Mouse (Mus musculus) midbrain, postnatal 0 days (tissue): ENCODE results near the gene Cd2bp2. TPM values are rescaled to one million over a fixed set of nuclear protein-coding genes. Genes with fewer than 3 reads are reported as not detected.
A peak's percentile ranks its signal among the peaks of the same experiment; 100 is the strongest.

ENCODE experiments used
- ATAC-seq: fragments of 200-750 bp; cut with Nextera tagmentation; 2 replicates; pipeline ENCODE4 v1.8.0; 2017; ENCODE audit warnings: moderate number of reproducible peaks, mild to moderate bottlenecking, moderate TSS enrichment, moderate library complexity; ENCODE audit not compliant: low FRiP score
- DNase-seq: peaks from one replicate; pipeline ENCODE4 v3.0.0-alpha.2; 2015; ENCODE audit warnings: low spot score
- H3K27ac ChIP-seq: fragments of 300-500 bp; sonication (generic); 2 replicates; pipeline ENCODE4 v1.5.1; 2014; ENCODE audit warnings: low read depth, mild to moderate bottlenecking, low read length, mixed read lengths
- H3K27me3 ChIP-seq: fragments of 300-500 bp; sonication (generic); 2 replicates; pipeline ENCODE4 v1.6.1; 2014; ENCODE audit warnings: low read length, control low read depth, mixed read lengths; ENCODE audit not compliant: insufficient read depth
- H3K36me3 ChIP-seq: fragments of 300-500 bp; sonication (generic); 2 replicates; pipeline ENCODE4 v1.6.1; 2014; ENCODE audit warnings: low read length, control low read depth, mixed read lengths; ENCODE audit not compliant: insufficient read depth
- H3K4me1 ChIP-seq: fragments of 300-500 bp; sonication (generic); 2 replicates; pipeline ENCODE4 v1.6.1; 2014; ENCODE audit warnings: mild to moderate bottlenecking, control low read depth, antibody characterized with exemption, low read length, mixed read lengths; ENCODE audit not compliant: insufficient read depth
- H3K4me2 ChIP-seq: fragments of 300-500 bp; sonication (generic); 2 replicates; pipeline ENCODE4 v1.6.1; 2014; ENCODE audit warnings: low read depth, mild to moderate bottlenecking, low read length, mixed read lengths; ENCODE audit not compliant: poor library complexity, severe bottlenecking
- H3K4me3 ChIP-seq: fragments of 300-500 bp; sonication (generic); 2 replicates; pipeline ENCODE4 v1.5.1; 2014; ENCODE audit warnings: low read depth, mild to moderate bottlenecking, low read length, moderate library complexity
- H3K9ac ChIP-seq: fragments of 300-500 bp; sonication (generic); replicated peaks from 2 replicates; pipeline ENCODE4 v1.6.1; 2014; ENCODE audit warnings: mild to moderate bottlenecking, low read length, moderate library complexity, mixed read lengths; ENCODE audit not compliant: poor library complexity, severe bottlenecking
- H3K9me3 ChIP-seq: fragments of 300-500 bp; sonication (generic); 2 replicates; pipeline ENCODE4 v1.6.1; 2016; ENCODE audit warnings: low read length, control low read depth
- CTCF ChIP-seq: IDR thresholded peaks from 2 replicates; pipeline ENCODE4 v1.5.1; 2016; ENCODE audit warnings: antibody characterized with exemption, mild to moderate bottlenecking
- WGBS: fragments of 180-500 bp; shearing (Covaris S2); extraction: QIAGEN DNeasy Blood & Tissue Kit; methylation state at CpG from one replicate; pipeline ENCODE4 v1.1.7; 2014; 5-methylcytosine and 5-hydroxymethylcytosine counted together
- polyA plus RNA-seq: library from polyadenylated mRNA; unstranded; fragments of >200 nt; fragmentation: Nextera tagmentation; extraction: Ambion mirVana; gene quantifications from 2 replicates; pipeline ENCODE4 v1.2.1, GENCODE M21; 2015
- total RNA-seq: library from RNA; depleted of rRNA; stranded (reverse); fragments of >200 nt; gene quantifications from 2 replicates; pipeline ENCODE4 v1.2.3, GENCODE M21; 2014

Cd2bp2 gene
- total and polyA plus RNA-seq, 2 experiments from 2014 or later: 64.8 to 85.7 TPM

DNA sequence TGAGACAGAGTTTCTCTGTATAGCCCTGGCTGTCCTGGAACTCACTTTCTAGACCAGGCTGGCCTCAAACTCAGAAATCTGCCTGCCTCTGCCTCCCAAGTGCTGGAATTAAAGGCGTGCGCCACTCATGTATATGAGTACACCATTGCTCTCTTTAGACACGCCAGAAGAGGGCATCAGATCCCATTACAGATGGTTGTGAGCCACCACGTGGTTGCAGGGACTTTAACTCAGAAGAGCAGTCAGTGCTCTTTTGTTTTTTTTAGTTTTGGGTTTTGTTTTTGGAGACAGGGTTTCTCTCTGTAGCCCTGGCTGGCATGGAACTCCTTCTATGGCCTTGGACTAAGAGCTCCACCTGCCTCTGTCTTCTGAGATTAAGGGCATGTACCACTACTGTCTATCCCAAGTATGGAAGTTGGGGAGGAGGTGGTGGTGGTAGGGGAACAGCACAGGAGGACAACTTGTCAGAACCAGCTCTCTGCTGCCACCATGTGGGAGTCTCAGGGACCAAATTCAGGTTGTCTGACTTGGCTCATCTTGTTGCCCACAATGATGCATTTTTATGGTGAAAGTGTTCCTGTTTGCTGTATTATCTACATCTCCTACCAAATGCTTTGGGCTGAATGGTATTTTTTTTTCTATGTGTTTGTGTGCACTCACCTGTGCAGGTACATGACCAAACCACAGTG is 32.9 kb upstream of the Cd2bp2 start:
- no peaks in the 10 kb centered on the region for H3K27me3 ChIP-seq
- peak; percentile 83 for DNase-seq
- no peaks in the 10 kb centered on the region for H3K9me3 ChIP-seq
- no peak overlapping the region for H3K9ac ChIP-seq
- peaks cover 10% of the 10 kb centered on the region for H3K4me1 ChIP-seq
- H3K27ac ChIP-seq: no peak overlapping the region
- H3K4me2 ChIP-seq: no peak overlapping the region
- no peak for ATAC-seq
- WGBS: 60% methylated on average over 4 of the region's 4 CpGs
- no peak overlapping the region for H3K4me3 ChIP-seq
- peak; percentile 82 for TF ChIP-seq CTCF
- H3K36me3 ChIP-seq: no peaks in the 10 kb centered on the region; the same call in 1 of the 2 replicates

DNA sequence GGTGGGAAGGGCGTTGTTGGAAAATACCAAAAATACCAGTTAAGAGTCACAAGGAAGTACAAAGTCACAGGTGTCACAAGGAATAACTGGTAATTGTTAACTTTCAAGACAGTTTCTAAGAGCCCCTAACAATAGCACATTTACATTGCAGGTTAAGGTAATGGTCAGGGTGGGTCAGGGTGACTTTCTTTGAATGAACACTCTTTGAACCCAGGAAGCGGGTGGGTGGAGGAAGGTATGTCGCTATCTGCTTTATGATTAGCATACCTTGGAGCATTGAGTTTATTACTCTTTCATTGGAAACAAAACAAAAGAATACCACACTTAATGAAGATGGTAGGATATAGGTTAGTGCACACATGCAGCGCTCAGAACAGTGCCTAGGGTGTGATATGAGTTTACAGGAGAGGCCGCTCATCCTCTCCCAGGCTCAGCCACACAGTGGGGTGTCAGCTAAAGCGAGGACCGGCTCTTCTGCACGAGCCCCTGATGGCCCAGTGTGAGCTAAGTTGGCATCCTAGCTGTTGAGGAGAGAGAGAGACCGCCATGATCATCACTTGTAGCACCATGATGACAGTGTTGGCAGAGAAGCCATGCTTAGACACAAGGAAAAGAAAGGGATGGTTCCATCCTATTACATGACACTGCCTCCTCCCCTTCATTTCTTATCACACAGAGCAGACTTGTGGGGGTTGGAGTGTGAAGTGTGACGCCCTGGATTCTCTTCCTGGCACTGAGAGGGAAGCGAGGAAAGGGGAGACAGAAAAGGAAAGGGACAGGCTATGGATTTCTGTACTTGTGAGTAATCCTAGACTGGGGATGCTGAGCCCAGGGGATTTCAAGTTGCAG is 29.5 kb upstream of the Cd2bp2 start:
- WGBS: 89% methylated on average over 11 of the region's 11 CpGs

DNA sequence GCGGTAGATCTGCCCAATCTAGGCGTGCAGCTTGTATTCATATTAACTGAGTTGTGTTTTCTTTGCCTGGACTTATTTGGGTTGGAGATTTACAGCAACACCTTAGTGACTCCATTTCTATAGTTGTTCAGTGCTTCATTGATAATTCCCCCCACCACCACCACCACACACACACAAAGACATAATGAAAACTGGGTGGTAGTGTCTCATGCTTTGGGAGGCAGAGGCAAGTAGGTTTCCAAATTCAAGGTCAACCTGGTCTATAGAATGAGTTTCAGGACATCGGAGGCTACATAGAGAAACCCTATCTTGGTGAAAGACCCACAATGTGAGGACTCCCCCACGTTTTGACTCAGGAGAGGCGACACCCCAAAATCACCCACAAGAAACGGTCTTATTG is 28.8 kb upstream of the Cd2bp2 start:
- DNase-seq (no peak), ATAC-seq (no peak)
- no peak overlapping the region for H3K27ac ChIP-seq
- no peaks in the 10 kb centered on the region for H3K36me3 ChIP-seq
- no peak overlapping the region for H3K4me3 ChIP-seq
- no peak overlapping the region for H3K9ac ChIP-seq
- H3K4me1 ChIP-seq: no peaks in the 10 kb centered on the region
- H3K9me3 ChIP-seq: no peaks in the 10 kb centered on the region
- no peaks in the 10 kb centered on the region for H3K27me3 ChIP-seq
- 96% methylated on average over 6 of the region's 6 CpGs for WGBS
- H3K4me2 ChIP-seq: no peak overlapping the region
- TF ChIP-seq CTCF: no peak

More for the DNA sequence above, 29.5 kb upstream of the Cd2bp2 start:
- Histone ChIP-seq H3K4me3 (no peak overlapping the region), H3K4me2 (no peak overlapping the region), H3K9ac (no peak overlapping the region), H3K4me1 (no peaks in the 10 kb centered on the region; the same call in 1 of the 2 replicates), H3K27ac (no peak overlapping the region), H3K27me3 (no peaks in the 10 kb centered on the region), H3K9me3 (no peaks in the 10 kb centered on the region), H3K36me3 (no peaks in the 10 kb centered on the region)
- ATAC-seq (no peak), DNase-seq (no peak)
- no peak for TF ChIP-seq CTCF

DNA sequence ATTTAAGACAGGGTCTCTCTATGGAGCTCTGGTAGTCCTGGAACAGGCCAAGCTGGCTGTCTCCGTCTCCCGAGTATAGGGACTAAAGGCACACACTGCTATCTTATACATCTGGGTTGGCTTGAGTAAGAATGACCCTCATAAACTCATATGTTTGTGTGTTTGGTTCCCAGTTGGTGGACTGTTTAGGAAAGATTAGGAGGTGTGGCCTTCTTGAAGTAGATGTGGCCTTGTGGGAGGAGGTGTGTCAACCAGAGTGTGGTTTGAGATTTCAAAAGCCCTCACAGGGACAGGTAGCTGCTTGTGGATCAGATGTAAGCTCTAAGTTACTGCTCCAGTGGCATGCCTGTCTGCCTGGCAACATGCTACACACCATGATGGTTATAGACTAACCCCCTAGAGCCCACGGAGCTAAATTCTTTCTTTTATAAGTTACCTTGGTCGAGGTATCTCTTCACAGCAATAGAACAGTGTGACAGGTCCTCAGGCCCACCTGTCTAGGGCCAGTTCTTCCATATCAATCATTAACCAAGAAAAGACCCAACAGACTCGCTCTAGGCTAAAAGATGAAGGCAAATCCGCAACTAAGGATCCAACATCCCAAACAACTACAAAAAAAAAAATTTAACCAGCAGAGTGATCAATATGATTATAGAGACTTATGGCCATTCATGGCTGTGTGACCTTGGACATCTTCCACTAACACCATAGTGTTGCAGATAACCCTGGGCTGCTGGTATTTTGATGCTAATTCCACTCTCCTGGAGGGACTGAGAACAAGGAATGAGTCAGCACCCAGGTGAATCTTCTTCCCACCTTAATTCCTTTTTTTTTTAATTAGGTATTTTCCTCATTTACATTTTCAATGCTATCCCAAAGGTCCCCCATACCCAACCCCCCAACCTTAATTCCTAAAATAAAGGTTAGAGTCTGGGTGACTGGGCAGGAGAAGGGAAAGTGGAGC is 27.9 kb upstream of the Cd2bp2 start:
- Histone ChIP-seq H3K9me3 (no peaks in the 10 kb centered on the region), H3K27ac (no peak overlapping the region), H3K36me3 (no peaks in the 10 kb centered on the region), H3K27me3 (no peaks in the 10 kb centered on the region), H3K4me2 (no peak overlapping the region), H3K9ac (no peak overlapping the region), H3K4me1 (no peaks in the 10 kb centered on the region), H3K4me3 (no peak overlapping the region)
- ATAC-seq: no peak
- no peak for TF ChIP-seq CTCF
- DNase-seq: no peak
- WGBS: 91% methylated on average over 6 of the region's 6 CpGs

DNA sequence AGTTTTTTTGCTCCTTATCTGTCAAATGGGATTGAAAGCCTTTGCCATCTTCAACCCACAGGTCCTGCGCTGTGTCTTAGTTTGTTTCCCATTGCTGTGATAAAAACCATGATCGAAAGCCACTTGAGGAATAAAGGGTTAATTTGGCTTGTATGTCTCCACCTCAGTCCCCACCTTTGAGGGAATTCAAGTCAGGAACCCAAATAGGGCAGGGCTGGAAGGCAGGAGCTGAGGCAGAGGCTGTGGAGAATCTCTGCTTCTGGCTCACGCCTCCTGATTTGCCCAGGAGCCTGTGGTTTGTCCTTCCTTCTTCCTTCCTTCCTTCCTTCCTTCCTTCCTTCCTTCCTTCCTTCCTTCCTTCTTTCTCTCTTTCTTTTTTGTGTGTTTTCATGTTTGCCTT is 27.3 kb upstream of the Cd2bp2 start:
- Histone ChIP-seq H3K4me2 (no peak overlapping the region), H3K4me1 (no peaks in the 10 kb centered on the region), H3K36me3 (no peaks in the 10 kb centered on the region), H3K9me3 (no peaks in the 10 kb centered on the region), H3K9ac (no peak overlapping the region), H3K27ac (no peak overlapping the region), H3K4me3 (no peak overlapping the region), H3K27me3 (no peaks in the 10 kb centered on the region)
- no peak for DNase-seq
- TF ChIP-seq CTCF: no peak
- ATAC-seq: no peak
- WGBS: over 99% methylated on average over 3 of the region's 3 CpGs
